Mouse (Mus musculus): ENCODE data around the gene Tdrd9. TPM values are rescaled to one million over a fixed set of nuclear protein-coding genes. Genes with fewer than 3 reads are reported as not detected.

Tdrd9 gene
- total and polyA plus RNA-seq, 2 experiments from 2014 or later: 0.23 to 0.29 TPM

DNA sequence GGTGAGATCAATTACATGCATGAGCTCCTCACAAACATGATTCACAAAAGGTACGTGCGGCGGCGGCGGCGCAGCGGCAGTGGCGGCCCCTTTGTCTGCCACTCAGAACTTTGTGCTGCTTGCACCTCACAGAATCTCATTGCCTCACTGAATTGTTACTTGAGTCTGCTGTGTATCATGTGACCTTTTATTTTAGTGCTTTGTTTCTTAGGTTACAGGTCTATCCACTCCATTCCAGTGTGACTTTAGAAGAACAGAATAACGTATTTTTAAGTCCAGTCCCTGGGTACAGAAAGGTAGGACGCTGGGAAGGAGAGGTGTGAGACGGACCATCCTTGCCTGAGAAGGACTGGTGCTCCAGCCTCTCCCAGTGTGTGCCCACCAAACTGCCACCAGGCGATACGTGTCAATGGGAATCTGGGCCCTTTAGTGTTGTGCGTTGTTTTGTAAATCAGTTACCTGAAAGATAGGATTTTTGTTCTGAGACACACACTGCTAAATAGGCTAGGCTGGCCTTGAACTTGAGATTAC lies 42.0 kb downstream of the Tdrd9 start:
- WGBS: 9% methylated on average over 14 of the region's 14 CpGs
- 0 out of 2 replicates have a peak overlapping the region, but pooled peaks have one; percentile 35 for H3K27ac ChIP-seq (ENCODE audit: low read depth, low read length)
- no peaks in the 10 kb centered on the region for H3K9me3 ChIP-seq (ENCODE audit: low read length)
- no peak overlapping the region for H3K4me3 ChIP-seq (ENCODE audit: low read depth, low read length)
- H3K27me3 ChIP-seq (ENCODE audit: insufficient read depth, low read length): no peaks in the 10 kb centered on the region
- H3K36me3 ChIP-seq (ENCODE audit: insufficient read depth): no peaks in the 10 kb centered on the region
- TF ChIP-seq CTCF (IDR thresholded peaks at IDR 0.05; ENCODE audit: low read depth): no peak
- peak overlapping the region; percentile 33 for H3K4me2 ChIP-seq (ENCODE audit: low read depth)
- ATAC-seq (peak; percentile 86; the same call in 1 of the 2 replicates), DNase-seq (peak; percentile 12)
- no peak overlapping the region for H3K9ac ChIP-seq
- H3K4me1 ChIP-seq (ENCODE audit: insufficient read depth): no peaks in the 10 kb centered on the region

DNA sequence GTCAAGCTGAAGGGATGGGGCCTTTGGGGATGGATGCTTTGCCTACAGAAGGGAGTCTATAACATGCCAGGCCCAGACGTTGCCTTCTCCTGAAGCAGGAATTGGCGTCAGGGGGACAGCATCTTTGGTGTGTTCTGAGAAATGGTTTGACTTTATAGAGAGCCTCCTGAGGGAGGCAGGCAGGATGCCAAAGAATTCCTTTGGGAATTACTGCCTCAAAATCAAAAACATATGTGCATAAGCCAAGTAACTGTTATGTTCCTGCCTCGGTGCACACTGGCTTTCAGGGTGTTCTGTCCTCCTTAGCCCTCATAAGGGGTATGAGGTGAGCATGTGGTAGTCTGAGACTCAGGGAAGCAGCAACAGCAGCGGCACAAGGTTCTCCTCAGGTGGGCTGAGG lies 45.0 kb downstream of the Tdrd9 start:
- WGBS: 73% methylated on average over 4 of the region's 4 CpGs
- H3K4me2 ChIP-seq (ENCODE audit: low read depth): no peak overlapping the region
- no peaks in the 10 kb centered on the region for H3K27me3 ChIP-seq (ENCODE audit: insufficient read depth, low read length)
- H3K36me3 ChIP-seq (ENCODE audit: insufficient read depth): no peaks in the 10 kb centered on the region
- ATAC-seq (no peak), DNase-seq (no peak)
- H3K9ac ChIP-seq: no peak overlapping the region
- H3K4me1 ChIP-seq (ENCODE audit: insufficient read depth): no peaks in the 10 kb centered on the region
- no peak overlapping the region for H3K4me3 ChIP-seq (ENCODE audit: low read depth, low read length)
- no peak for TF ChIP-seq CTCF (IDR thresholded peaks at IDR 0.05; ENCODE audit: low read depth)
- H3K27ac ChIP-seq (ENCODE audit: low read depth, low read length): no peak overlapping the region
- H3K9me3 ChIP-seq (ENCODE audit: low read length): no peaks in the 10 kb centered on the region

DNA sequence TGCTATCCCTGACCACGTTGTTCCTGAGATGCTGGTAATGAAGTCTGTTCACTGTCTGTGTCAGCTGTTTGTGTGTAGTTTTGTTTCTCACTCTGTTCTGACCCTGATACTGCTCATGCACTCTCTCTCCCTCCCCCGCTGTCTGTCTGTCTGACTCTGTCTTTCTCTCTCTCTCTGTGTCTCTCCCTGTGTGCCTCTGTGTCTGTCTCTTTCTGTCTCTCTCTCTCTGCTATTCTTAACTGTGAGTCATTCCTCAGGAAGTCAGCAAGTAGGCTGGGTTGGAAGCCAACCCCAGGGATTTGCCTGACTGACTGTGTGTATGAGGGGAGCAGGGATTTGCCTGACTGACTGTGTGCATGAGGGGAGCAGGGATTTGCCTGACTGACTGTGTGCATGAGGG lies 51.9 kb downstream of the Tdrd9 start:
- Histone ChIP-seq H3K27ac (ENCODE audit: low read depth, low read length) (no peak overlapping the region), H3K9ac (no peak overlapping the region), H3K36me3 (ENCODE audit: insufficient read depth) (no peaks in the 10 kb centered on the region), H3K27me3 (ENCODE audit: insufficient read depth, low read length) (no peaks in the 10 kb centered on the region), H3K4me3 (ENCODE audit: low read depth, low read length) (no peak overlapping the region), H3K9me3 (ENCODE audit: low read length) (0 out of 2 replicates have a peak, but pooled peaks cover 3% of the 10 kb centered on the region), H3K4me1 (ENCODE audit: insufficient read depth) (no peaks in the 10 kb centered on the region), H3K4me2 (ENCODE audit: low read depth) (no peak overlapping the region)
- no peak for TF ChIP-seq CTCF (IDR thresholded peaks at IDR 0.05; ENCODE audit: low read depth)
- 84% methylated on average over 2 of the region's 2 CpGs for WGBS
- DNase-seq: no peak
- ATAC-seq: no peak

DNA sequence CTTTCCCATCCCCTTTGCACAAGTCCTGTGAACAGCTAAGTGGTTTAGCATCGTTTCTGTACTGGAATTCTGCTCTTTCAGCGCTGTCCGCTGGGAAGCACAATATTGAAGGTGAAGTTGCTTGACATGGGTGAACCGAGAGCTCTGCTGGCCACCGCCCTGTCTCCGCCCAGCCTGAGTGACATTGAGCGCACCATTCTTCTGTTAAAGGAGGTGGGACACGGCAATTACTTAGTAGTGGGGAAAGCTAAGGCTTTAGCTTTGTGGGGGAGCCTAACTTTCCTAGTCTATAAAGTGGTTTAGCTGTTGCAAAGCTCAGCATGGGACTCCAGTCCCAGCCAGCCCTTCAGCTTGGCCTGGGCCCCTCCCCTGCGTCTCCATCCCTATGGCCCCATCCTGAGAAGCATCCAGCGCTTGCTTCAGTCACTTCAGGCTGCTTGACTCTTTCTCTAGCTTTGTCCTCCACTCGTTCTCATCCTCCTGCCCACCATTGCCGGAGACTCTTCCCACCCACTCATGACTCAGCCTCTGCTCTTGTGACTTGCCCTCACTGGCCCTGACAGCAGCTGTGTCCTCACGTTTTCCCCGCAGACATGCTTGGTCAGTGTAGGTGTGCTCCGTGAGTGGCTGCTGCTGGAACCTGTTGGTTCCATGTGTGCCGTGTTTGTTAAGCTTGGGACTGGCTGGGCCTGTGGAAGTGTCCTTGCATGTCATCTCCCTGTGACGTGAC lies 53.4 kb downstream of the Tdrd9 start:
- H3K4me3 ChIP-seq (ENCODE audit: low read depth, low read length): no peak overlapping the region

DNA sequence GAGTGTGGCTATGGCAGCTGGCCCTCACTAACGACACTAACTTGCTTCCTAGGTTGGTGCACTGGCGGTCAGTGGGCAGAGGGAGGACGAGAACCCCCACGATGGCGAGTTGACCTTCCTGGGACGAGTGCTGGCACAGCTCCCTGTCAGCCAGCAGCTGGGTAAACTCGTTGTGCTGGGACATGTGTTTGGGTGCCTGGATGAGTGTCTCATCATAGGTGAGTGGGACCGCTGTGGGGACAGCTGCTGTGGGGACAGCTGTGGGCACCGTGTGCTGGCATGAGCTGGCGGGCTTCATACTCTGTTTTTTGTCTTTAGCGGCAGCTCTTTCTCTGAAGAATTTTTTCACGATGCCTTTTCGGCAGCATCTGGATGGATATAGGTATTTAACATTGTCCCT lies 54.1 kb downstream of the Tdrd9 start:
- H3K9ac ChIP-seq: no peak overlapping the region
- H3K4me3 ChIP-seq (ENCODE audit: low read depth, low read length): no peak overlapping the region
- ATAC-seq (no peak), DNase-seq (no peak)
- no peak overlapping the region for H3K4me2 ChIP-seq (ENCODE audit: low read depth)
- H3K27me3 ChIP-seq (ENCODE audit: insufficient read depth, low read length): no peaks in the 10 kb centered on the region
- no peaks in the 10 kb centered on the region for H3K4me1 ChIP-seq (ENCODE audit: insufficient read depth)
- 93% methylated on average over 13 of the region's 13 CpGs for WGBS
- no peaks in the 10 kb centered on the region for H3K36me3 ChIP-seq (ENCODE audit: insufficient read depth)
- no peak for TF ChIP-seq CTCF (IDR thresholded peaks at IDR 0.05; ENCODE audit: low read depth)
- H3K9me3 ChIP-seq (ENCODE audit: low read length): 0 out of 2 replicates have a peak, but pooled peaks cover 3% of the 10 kb centered on the region
- H3K27ac ChIP-seq (ENCODE audit: low read depth, low read length): no peak overlapping the region

More for the DNA sequence above, 53.4 kb downstream of the Tdrd9 start:
- DNase-seq: no peak
- TF ChIP-seq CTCF (IDR thresholded peaks at IDR 0.05; ENCODE audit: low read depth): no peak
- Histone ChIP-seq H3K4me2 (ENCODE audit: low read depth) (no peak overlapping the region), H3K36me3 (ENCODE audit: insufficient read depth) (no peaks in the 10 kb centered on the region), H3K4me1 (ENCODE audit: insufficient read depth) (no peaks in the 10 kb centered on the region), H3K27me3 (ENCODE audit: insufficient read depth, low read length) (no peaks in the 10 kb centered on the region), H3K9ac (no peak overlapping the region), H3K9me3 (ENCODE audit: low read length) (0 out of 2 replicates have a peak, but pooled peaks cover 3% of the 10 kb centered on the region), H3K27ac (ENCODE audit: low read depth, low read length) (no peak overlapping the region)
- WGBS: 77% methylated on average over 17 of the region's 17 CpGs
- no peak for ATAC-seq

DNA sequence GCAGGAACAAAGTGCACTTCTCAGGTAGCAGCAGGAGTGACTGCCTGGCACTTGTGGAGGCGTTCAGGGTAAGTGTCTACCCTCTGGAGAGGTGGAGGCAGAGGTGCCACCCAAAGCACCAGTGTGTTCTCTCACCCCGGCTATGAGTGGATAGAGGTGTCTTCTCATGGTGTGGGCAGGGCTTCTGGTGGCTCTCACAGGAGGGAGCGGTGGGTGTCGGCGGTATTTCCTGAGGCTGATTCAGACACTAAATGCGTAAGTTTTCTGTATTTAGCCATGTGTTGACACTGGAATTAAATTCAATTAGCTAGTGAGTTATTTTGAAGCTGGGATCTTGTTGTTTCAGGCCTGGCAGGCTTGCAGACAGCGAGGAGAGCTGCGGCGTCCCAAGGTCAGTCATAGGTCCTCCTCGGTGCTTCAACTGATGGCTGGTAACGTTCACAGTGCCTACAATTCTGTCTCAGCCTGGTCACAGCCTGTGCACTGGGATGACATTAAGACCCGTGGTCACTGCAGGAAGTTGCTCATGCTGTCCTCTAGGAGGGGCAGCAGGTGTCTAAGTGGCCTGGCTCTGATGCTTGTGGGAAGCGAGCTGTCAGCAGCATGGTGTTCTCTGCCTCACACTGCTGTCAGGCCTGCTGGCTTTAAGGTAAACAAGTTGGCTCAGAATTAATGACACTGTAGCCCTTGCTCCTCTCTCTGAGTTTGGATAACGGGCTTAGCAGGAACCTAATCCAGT lies 54.7 kb downstream of the Tdrd9 start:
- no peak for TF ChIP-seq CTCF (IDR thresholded peaks at IDR 0.05; ENCODE audit: low read depth)
- ATAC-seq (no peak), DNase-seq (no peak)
- H3K27ac ChIP-seq (ENCODE audit: low read depth, low read length): no peak overlapping the region
- no peaks in the 10 kb centered on the region for H3K27me3 ChIP-seq (ENCODE audit: insufficient read depth, low read length)
- H3K4me3 ChIP-seq (ENCODE audit: low read depth, low read length): no peak overlapping the region
- no peak overlapping the region for H3K4me2 ChIP-seq (ENCODE audit: low read depth)
- H3K4me1 ChIP-seq (ENCODE audit: insufficient read depth): no peaks in the 10 kb centered on the region
- 0 out of 2 replicates have a peak, but pooled peaks cover 3% of the 10 kb centered on the region for H3K9me3 ChIP-seq (ENCODE audit: low read length)
- no peaks in the 10 kb centered on the region for H3K36me3 ChIP-seq (ENCODE audit: insufficient read depth)
- WGBS: 81% methylated on average over 14 of the region's 14 CpGs
- no peak overlapping the region for H3K9ac ChIP-seq

DNA sequence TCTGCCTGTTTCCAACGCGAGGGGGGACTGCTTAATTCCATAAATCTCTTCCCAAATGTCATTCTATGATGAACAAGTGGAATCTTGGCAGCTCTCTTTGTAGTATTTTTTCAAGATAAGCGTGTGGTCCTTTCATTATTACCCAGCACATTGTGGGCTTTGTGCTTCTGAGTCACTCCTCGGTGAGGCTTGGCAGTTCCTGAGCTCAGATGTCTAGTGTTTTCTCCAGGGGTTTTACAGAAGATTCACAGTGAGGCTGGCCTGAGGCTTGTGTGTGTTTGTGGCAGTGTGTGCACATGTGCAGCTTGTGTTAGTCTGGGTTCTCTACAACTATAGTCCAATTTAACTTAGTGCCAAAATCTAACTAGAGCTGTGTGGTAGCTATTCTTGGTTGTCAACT lies 56.0 kb downstream of the Tdrd9 start:
- ATAC-seq (no peak), DNase-seq (no peak)
- WGBS: 60% methylated on average over 4 of the region's 4 CpGs
- Histone ChIP-seq H3K9me3 (ENCODE audit: low read length) (no peaks in the 10 kb centered on the region), H3K4me3 (ENCODE audit: low read depth, low read length) (no peak overlapping the region), H3K4me2 (ENCODE audit: low read depth) (no peak overlapping the region), H3K4me1 (ENCODE audit: insufficient read depth) (no peaks in the 10 kb centered on the region), H3K27ac (ENCODE audit: low read depth, low read length) (no peak overlapping the region), H3K27me3 (ENCODE audit: insufficient read depth, low read length) (no peaks in the 10 kb centered on the region), H3K36me3 (ENCODE audit: insufficient read depth) (no peaks in the 10 kb centered on the region), H3K9ac (no peak overlapping the region)
- no peak for TF ChIP-seq CTCF (IDR thresholded peaks at IDR 0.05; ENCODE audit: low read depth)
